8 mouse cellular contexts compared by ENCODE assay signal in genomic region chr17:35379729-35380451, GRCm38 (mm10). TPM values are rescaled to one million over a fixed set of nuclear protein-coding genes. Genes with fewer than 3 reads are reported as not detected.
DNase-seq lines count a peak whose midpoint lies in the region; ATAC-seq and TF ChIP-seq lines count a peak whose summit lies in the region.

No protein-coding gene starts in this region.

- H3K9ac ChIP-seq in hindbrain, embryonic 11.5 days (ENCODE audit: low read depth, low read length) = peak overlapping the region; percentile 24
- H3K9ac ChIP-seq in limb, embryonic 14.5 days (ENCODE audit: low read depth, low read length, severe bottlenecking) = peak overlapping the region; percentile 56
- H3K9ac ChIP-seq in midbrain, embryonic 13.5 days (replicated peaks) = peak overlapping the region; percentile 62
- peak overlapping the region; percentile 39; the same call in 1 of the 2 replicates for H3K9ac ChIP-seq in stomach, embryonic 15.5 days

- peak; percentile 81 for DNase-seq in CD4-positive, CD25-positive, alpha-beta regulatory T cell, adult 2 months (ENCODE audit: low read depth, low spot score)
- peak; percentile 53 to 89 for DNase-seq in adrenal gland, adult (ENCODE audit: inconsistent age in 2 of 2, low spot score in 1 of 2)
- peak; percentile 40 for DNase-seq in forebrain, embryonic 10.5 days (ENCODE audit: extremely low spot score, low spot score)
- peak; percentile 53 for DNase-seq in hindbrain, embryonic 11.5 days (ENCODE audit: low spot score)
- peak; percentile 3 for DNase-seq in limb, embryonic 14.5 days (ENCODE audit: low spot score)
- no peak for DNase-seq in cerebellum, postnatal 36 days

- no peak for TF ChIP-seq POLR2A in limb, embryonic 14.5 days (IDR thresholded peaks at IDR 0.05; ENCODE audit: borderline replicate concordance, extremely low read depth, insufficient read depth, insufficient read length)

- H3K4me1 ChIP-seq in forebrain, embryonic 10.5 days = peaks cover 16% of the 10 kb centered on the region
- H3K4me1 ChIP-seq in hindbrain, embryonic 11.5 days (replicated peaks; ENCODE audit: control insufficient read depth, insufficient read depth, low read length) = no peaks in the 10 kb centered on the region
- no peaks in the 10 kb centered on the region for H3K4me1 ChIP-seq in limb, embryonic 14.5 days (ENCODE audit: control insufficient read depth, insufficient read depth, low read length)
- H3K4me1 ChIP-seq in midbrain, embryonic 13.5 days (replicated peaks) = peaks cover 5% of the 10 kb centered on the region; the same call in 1 of the 2 replicates
- H3K4me1 ChIP-seq in stomach, embryonic 15.5 days = no peaks in the 10 kb centered on the region

- peak overlapping the region; percentile 71 for H3K4me3 ChIP-seq in forebrain, embryonic 10.5 days
- H3K4me3 ChIP-seq in hindbrain, embryonic 11.5 days (ENCODE audit: low read depth, low read length) = peak overlapping the region; percentile 40
- H3K4me3 ChIP-seq in limb, embryonic 14.5 days (replicated peaks; ENCODE audit: low read length) = peak overlapping the region; percentile 58
- H3K4me3 ChIP-seq in midbrain, embryonic 13.5 days (replicated peaks) = peak overlapping the region; percentile 54
- H3K4me3 ChIP-seq in stomach, embryonic 15.5 days (replicated peaks) = peak overlapping the region; percentile 67

- ATAC-seq in hindbrain, embryonic 11.5 days (ENCODE audit: low FRiP score) = peak; percentile 54
- ATAC-seq in limb, embryonic 14.5 days (ENCODE audit: low FRiP score, low read depth) = peak; percentile 50; the same call in 1 of the 2 replicates
- ATAC-seq in midbrain, embryonic 13.5 days = peak; percentile 65
- peak; percentile 67; the same call in 1 of the 2 replicates for ATAC-seq in stomach, embryonic 15.5 days (ENCODE audit: insufficient read depth, low FRiP score, low read depth)

- peaks cover 14% of the 10 kb centered on the region; the same call in 1 of the 2 replicates for H3K9me3 ChIP-seq in forebrain, embryonic 10.5 days
- no peaks in the 10 kb centered on the region for H3K9me3 ChIP-seq in hindbrain, embryonic 11.5 days (ENCODE audit: control insufficient read depth, low read length)
- no peaks in the 10 kb centered on the region for H3K9me3 ChIP-seq in limb, embryonic 14.5 days (ENCODE audit: control insufficient read depth, low read length)
- no peaks in the 10 kb centered on the region for H3K9me3 ChIP-seq in midbrain, embryonic 13.5 days
- no peaks in the 10 kb centered on the region for H3K9me3 ChIP-seq in stomach, embryonic 15.5 days

- H3K4me2 ChIP-seq in hindbrain, embryonic 11.5 days (replicated peaks; ENCODE audit: low read depth, low read length) = peak overlapping the region; percentile 74
- H3K4me2 ChIP-seq in limb, embryonic 14.5 days (replicated peaks; ENCODE audit: low read depth, low read length, severe bottlenecking) = peak overlapping the region; percentile 94
- peak overlapping the region; percentile 87 for H3K4me2 ChIP-seq in midbrain, embryonic 13.5 days (replicated peaks)
- peak overlapping the region; percentile 100 for H3K4me2 ChIP-seq in stomach, embryonic 15.5 days

- 0 out of 2 replicates have a peak, but pooled peaks cover 5% of the 10 kb centered on the region for H3K36me3 ChIP-seq in forebrain, embryonic 10.5 days (replicated peaks)
- no peaks in the 10 kb centered on the region for H3K36me3 ChIP-seq in hindbrain, embryonic 11.5 days (ENCODE audit: control insufficient read depth, insufficient read depth, low read length)
- H3K36me3 ChIP-seq in limb, embryonic 14.5 days (ENCODE audit: control insufficient read depth, insufficient read depth, low read length) = no peaks in the 10 kb centered on the region
- no peaks in the 10 kb centered on the region for H3K36me3 ChIP-seq in midbrain, embryonic 13.5 days
- no peaks in the 10 kb centered on the region for H3K36me3 ChIP-seq in stomach, embryonic 15.5 days

- WGBS in forebrain, embryonic 10.5 days = 1% methylated on average over 70 of the region's 70 CpGs
- WGBS in hindbrain, embryonic 11.5 days = 1% methylated on average over 66 of the region's 70 CpGs
- WGBS in limb, embryonic 14.5 days = under 1% methylated on average over 39 of the region's 70 CpGs
- WGBS in midbrain, embryonic 13.5 days = 1% methylated on average over 64 of the region's 70 CpGs
- WGBS in stomach, embryonic 15.5 days = under 1% methylated on average over 61 of the region's 70 CpGs

- peaks cover 38% of the 10 kb centered on the region for H3K27me3 ChIP-seq in forebrain, embryonic 10.5 days (ENCODE audit: poor library complexity, severe bottlenecking)
- H3K27me3 ChIP-seq in hindbrain, embryonic 11.5 days (ENCODE audit: control insufficient read depth, insufficient read depth, low read length) = no peaks in the 10 kb centered on the region
- H3K27me3 ChIP-seq in limb, embryonic 14.5 days (ENCODE audit: control insufficient read depth, insufficient read depth, low read length) = no peaks in the 10 kb centered on the region
- peaks cover 14% of the 10 kb centered on the region for H3K27me3 ChIP-seq in midbrain, embryonic 13.5 days
- H3K27me3 ChIP-seq in stomach, embryonic 15.5 days (replicated peaks) = no peaks in the 10 kb centered on the region

- peak overlapping the region; percentile 84 for H3K27ac ChIP-seq in forebrain, embryonic 10.5 days
- no peak overlapping the region for H3K27ac ChIP-seq in hindbrain, embryonic 11.5 days (ENCODE audit: low read depth, low read length)
- H3K27ac ChIP-seq in limb, embryonic 14.5 days (replicated peaks; ENCODE audit: low read depth, low read length) = no peak overlapping the region
- H3K27ac ChIP-seq in midbrain, embryonic 13.5 days = no peak overlapping the region
- no peak overlapping the region for H3K27ac ChIP-seq in stomach, embryonic 15.5 days

RNA-seq across cellular contexts. Expression of gene H2-Q4, which starts 0.5 kb away (rescaled TPM):
- polyA plus RNA-seq in forebrain, embryonic 10.5 days (2016; fragmentation: Nextera tagmentation; extraction: Ambion mirVana) = 3.0 and 3.1 TPM in 2 replicates
- 1.5 and 2.4 TPM in 2 replicates for polyA plus RNA-seq in hindbrain, embryonic 11.5 days (2014; fragmentation: Nextera tagmentation; extraction: Ambion mirVana)
- 15.2 and 15.5 TPM in 2 replicates for polyA plus RNA-seq in limb, embryonic 14.5 days (2012; rRNA removed)
- 2.8 and 3.5 TPM in 2 replicates for polyA plus RNA-seq in limb, embryonic 14.5 days (2014; fragmentation: Nextera tagmentation; extraction: Ambion mirVana)
- polyA plus RNA-seq in midbrain, embryonic 13.5 days (2015; fragmentation: Nextera tagmentation; extraction: Ambion mirVana) = 1.00 and 1.3 TPM in 2 replicates
- 4.8 and 4.9 TPM in 2 replicates for polyA plus RNA-seq in stomach, embryonic 15.5 days (2015; fragmentation: Nextera tagmentation; extraction: Ambion mirVana)

RNA-seq across cellular contexts. Expression of gene H2-Q2, which starts 37.8 kb away (rescaled TPM):
- polyA plus RNA-seq in forebrain, embryonic 10.5 days (2016; fragmentation: Nextera tagmentation; extraction: Ambion mirVana) = 0.26 and 0.35 TPM in 2 replicates
- 0.52 and 0.53 TPM in 2 replicates for polyA plus RNA-seq in hindbrain, embryonic 11.5 days (2014; fragmentation: Nextera tagmentation; extraction: Ambion mirVana)
- 0.16 and 0.41 TPM in 2 replicates for polyA plus RNA-seq in limb, embryonic 14.5 days (2012; rRNA removed)
- polyA plus RNA-seq in limb, embryonic 14.5 days (2014; fragmentation: Nextera tagmentation; extraction: Ambion mirVana) = 0.15 and 0.37 TPM in 2 replicates
- 0.26 and 0.30 TPM in 2 replicates for polyA plus RNA-seq in midbrain, embryonic 13.5 days (2015; fragmentation: Nextera tagmentation; extraction: Ambion mirVana)
- polyA plus RNA-seq in stomach, embryonic 15.5 days (2015; fragmentation: Nextera tagmentation; extraction: Ambion mirVana) = 15.1 and 21.0 TPM in 2 replicates

RNA-seq across cellular contexts. Expression of gene H2-Q6, which starts 44.8 kb away (rescaled TPM):
- polyA plus RNA-seq in forebrain, embryonic 10.5 days (2016; fragmentation: Nextera tagmentation; extraction: Ambion mirVana) = 2.1 and 2.5 TPM in 2 replicates
- polyA plus RNA-seq in hindbrain, embryonic 11.5 days (2014; fragmentation: Nextera tagmentation; extraction: Ambion mirVana) = 0.46 and 0.60 TPM in 2 replicates
- polyA plus RNA-seq in limb, embryonic 14.5 days (2012; rRNA removed) = 0.73 and 1.00 TPM in 2 replicates
- 0.41 and 0.53 TPM in 2 replicates for polyA plus RNA-seq in limb, embryonic 14.5 days (2014; fragmentation: Nextera tagmentation; extraction: Ambion mirVana)
- polyA plus RNA-seq in midbrain, embryonic 13.5 days (2015; fragmentation: Nextera tagmentation; extraction: Ambion mirVana) = 0.17 TPM in 2 replicates
- 1.3 and 1.7 TPM in 2 replicates for polyA plus RNA-seq in stomach, embryonic 15.5 days (2015; fragmentation: Nextera tagmentation; extraction: Ambion mirVana)

RNA-seq across cellular contexts. Expression of gene H2-Q7, which starts 59.1 kb away (rescaled TPM):
- 18.5 and 19.8 TPM in 2 replicates for polyA plus RNA-seq in forebrain, embryonic 10.5 days (2016; fragmentation: Nextera tagmentation; extraction: Ambion mirVana)
- 7.0 and 8.7 TPM in 2 replicates for polyA plus RNA-seq in hindbrain, embryonic 11.5 days (2014; fragmentation: Nextera tagmentation; extraction: Ambion mirVana)
- 8.9 and 9.9 TPM in 2 replicates for polyA plus RNA-seq in limb, embryonic 14.5 days (2012; rRNA removed)
- polyA plus RNA-seq in limb, embryonic 14.5 days (2014; fragmentation: Nextera tagmentation; extraction: Ambion mirVana) = 3.1 and 4.2 TPM in 2 replicates
- 2.5 TPM in 2 replicates for polyA plus RNA-seq in midbrain, embryonic 13.5 days (2015; fragmentation: Nextera tagmentation; extraction: Ambion mirVana)
- 4.8 and 5.6 TPM in 2 replicates for polyA plus RNA-seq in stomach, embryonic 15.5 days (2015; fragmentation: Nextera tagmentation; extraction: Ambion mirVana)

RNA-seq across cellular contexts. Expression of gene H2-Q1, which starts 59.7 kb away (rescaled TPM):
- polyA plus RNA-seq in forebrain, embryonic 10.5 days (2016; fragmentation: Nextera tagmentation; extraction: Ambion mirVana) = not detected in 2 replicates
- not detected in 2 replicates for polyA plus RNA-seq in hindbrain, embryonic 11.5 days (2014; fragmentation: Nextera tagmentation; extraction: Ambion mirVana)
- polyA plus RNA-seq in limb, embryonic 14.5 days (2012; rRNA removed) = 0.01 and 0.05 TPM in 2 replicates
- polyA plus RNA-seq in limb, embryonic 14.5 days (2014; fragmentation: Nextera tagmentation; extraction: Ambion mirVana) = not detected in 2 replicates
- 0.11 and 0.17 TPM in 2 replicates for polyA plus RNA-seq in midbrain, embryonic 13.5 days (2015; fragmentation: Nextera tagmentation; extraction: Ambion mirVana)
- 0.92 and 1.4 TPM in 2 replicates for polyA plus RNA-seq in stomach, embryonic 15.5 days (2015; fragmentation: Nextera tagmentation; extraction: Ambion mirVana)

Comparison
In these comparisons a context has a peak if more than half of its experiments do, and no peak if none do; other contexts are left out.
1. DNase-seq: peak in CD4-positive, CD25-positive, alpha-beta regulatory T cell, adult 2 months (single experiment), adrenal gland, adult (2 of 2), forebrain, embryonic 10.5 days (single experiment), hindbrain, embryonic 11.5 days (single experiment) and limb, embryonic 14.5 days (single experiment); none in cerebellum, postnatal 36 days (0 of 2).
2. RNA of gene H2-Q2, which starts 37.8 kb away (polyA plus RNA-seq): 15.1 to 21.0 TPM in stomach, embryonic 15.5 days; 0.52 to 0.53 TPM in hindbrain, embryonic 11.5 days, 0.26 to 0.35 TPM in forebrain, embryonic 10.5 days, 0.26 to 0.30 TPM in midbrain, embryonic 13.5 days and 0.15 to 0.41 TPM in limb, embryonic 14.5 days; every median in the first group is over 10 times any median in the second.
3. Peak in every context shown above with its lines, with median percentiles within 50 percentile points of each other: H3K4me3 ChIP-seq, ATAC-seq, H3K4me2 ChIP-seq and H3K9ac ChIP-seq.